ENCODE assay signal across 8 mouse cellular contexts in the genomic region with DNA sequence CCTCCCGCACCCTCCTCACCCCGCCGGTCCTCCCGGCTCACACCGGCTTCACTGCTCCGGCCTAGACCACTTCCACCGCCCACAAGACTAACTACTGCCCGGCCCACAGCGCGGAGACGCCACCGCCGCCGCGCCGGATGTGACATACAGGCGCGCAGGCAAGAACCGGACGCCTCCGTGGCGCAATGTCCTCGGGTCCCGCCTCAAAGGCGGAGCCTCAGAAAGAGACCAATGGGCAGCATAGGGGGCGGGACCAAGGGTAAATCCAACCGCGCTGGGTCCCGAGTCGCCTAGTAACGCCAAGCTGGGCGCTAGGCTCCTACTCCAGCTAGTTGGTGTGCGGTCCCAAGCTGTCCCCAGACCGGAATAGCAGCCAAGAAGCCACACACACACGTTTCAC. TPM values are rescaled to one million over a fixed set of nuclear protein-coding genes. Genes with fewer than 3 reads are reported as not detected.
DNase-seq lines count a peak whose midpoint lies in the region; ATAC-seq lines count a peak whose summit lies in the region.

A gene (minus strand): TSS at position 148 of the 400 bp plus-strand sequence.

- H3K4me1 ChIP-seq in heart, embryonic 10.5 days = peaks cover 45% of the 10 kb centered on the region
- peaks cover 54% of the 10 kb centered on the region for H3K4me1 ChIP-seq in kidney, embryonic 15.5 days

- no peaks in the 10 kb centered on the region for H3K9me3 ChIP-seq in heart, embryonic 10.5 days
- H3K9me3 ChIP-seq in kidney, embryonic 15.5 days (replicated peaks) = no peaks in the 10 kb centered on the region

- peak within 1 kb of the TSS; percentile 80 for H3K9ac ChIP-seq in kidney, embryonic 15.5 days

- WGBS in heart, embryonic 10.5 days = under 1% methylated on average over 35 of the region's 35 CpGs
- WGBS in kidney, embryonic 15.5 days = under 1% methylated on average over 35 of the region's 35 CpGs

- ATAC-seq in erythroblast, adult 5-6 weeks (replicated peaks; ENCODE audit: low FRiP score, poor library complexity, severe bottlenecking) = peak; percentile 93
- peak; percentile 98 for ATAC-seq in kidney, embryonic 15.5 days (replicated peaks; ENCODE audit: low FRiP score)
- peak; percentile 89 for ATAC-seq in monocyte, adult 5-6 weeks (replicated peaks; ENCODE audit: insufficient number of reproducible peaks, low FRiP score, low TSS enrichment, poor library complexity, severe bottlenecking)

- H3K27ac ChIP-seq in heart, embryonic 10.5 days = peak within 1 kb of the TSS; percentile 90
- H3K27ac ChIP-seq in kidney, embryonic 15.5 days = peak within 1 kb of the TSS; percentile 85

- H3K27me3 ChIP-seq in heart, embryonic 10.5 days (ENCODE audit: insufficient read depth, poor library complexity, severe bottlenecking) = peaks cover 17% of the 10 kb centered on the region; the same call in 1 of the 2 replicates
- no peaks in the 10 kb centered on the region for H3K27me3 ChIP-seq in kidney, embryonic 15.5 days

- DNase-seq in B cell, adult 2 months = peak; percentile 94 to 95
- DNase-seq in brain, adult 2 months (ENCODE audit: low read depth, low spot score) = peak; percentile 98
- peak; percentile 99 for DNase-seq in heart, embryonic 10.5 days (ENCODE audit: low spot score)
- peak; percentile 97 for DNase-seq in liver
- peak; percentile 95 to 96 for DNase-seq in spleen, postnatal 4 days (ENCODE audit: low spot score in 2 of 2)

- peaks cover 26% of the 10 kb centered on the region for H3K36me3 ChIP-seq in heart, embryonic 10.5 days
- peaks cover 34% of the 10 kb centered on the region for H3K36me3 ChIP-seq in kidney, embryonic 15.5 days

- H3K4me2 ChIP-seq in kidney, embryonic 15.5 days = peak within 1 kb of the TSS; percentile 89

- H3K4me3 ChIP-seq in heart, embryonic 10.5 days = peak within 1 kb of the TSS; percentile 85
- H3K4me3 ChIP-seq in kidney, embryonic 15.5 days (replicated peaks) = peak within 1 kb of the TSS; percentile 76

RNA-seq across cellular contexts. Expression of the gene that starts here (rescaled TPM):
- total RNA-seq in erythroblast, adult 5-6 weeks (2015; ENCODE audit: low replicate concordance) = 2.7 and 2.9 TPM in 2 replicates
- 2.9 and 4.2 TPM in 2 replicates for total RNA-seq in erythroblast, adult 5-6 weeks (2017; ENCODE audit: low replicate concordance)
- 16.6 and 21.0 TPM in 2 replicates for polyA plus RNA-seq in heart, embryonic 10.5 days (2016; fragmentation: Nextera tagmentation; extraction: Ambion mirVana)
- polyA plus RNA-seq in kidney, embryonic 15.5 days (2015; fragmentation: Nextera tagmentation; extraction: Ambion mirVana) = 17.7 and 23.8 TPM in 2 replicates
- 4.1 to 10.8 TPM (median 9.1 TPM) in 3 replicates for total RNA-seq in monocyte, adult 5-6 weeks (2017)

Comparison
In these comparisons a context has a peak if more than half of its experiments do, and no peak if none do; other contexts are left out.
1. Peak in every context shown above with its lines: DNase-seq, ATAC-seq, H3K4me3 ChIP-seq and H3K27ac ChIP-seq.